Mouse (Mus musculus): ENCODE data around the gene Col18a1. TPM values are rescaled to one million over a fixed set of nuclear protein-coding genes. Genes with fewer than 3 reads are reported as not detected.
A peak's percentile ranks its signal among the peaks of the same experiment; 100 is the strongest.

Gene Col18a1
- polyA plus RNA-seq, 1 experiment: 85.0 TPM

DNA sequence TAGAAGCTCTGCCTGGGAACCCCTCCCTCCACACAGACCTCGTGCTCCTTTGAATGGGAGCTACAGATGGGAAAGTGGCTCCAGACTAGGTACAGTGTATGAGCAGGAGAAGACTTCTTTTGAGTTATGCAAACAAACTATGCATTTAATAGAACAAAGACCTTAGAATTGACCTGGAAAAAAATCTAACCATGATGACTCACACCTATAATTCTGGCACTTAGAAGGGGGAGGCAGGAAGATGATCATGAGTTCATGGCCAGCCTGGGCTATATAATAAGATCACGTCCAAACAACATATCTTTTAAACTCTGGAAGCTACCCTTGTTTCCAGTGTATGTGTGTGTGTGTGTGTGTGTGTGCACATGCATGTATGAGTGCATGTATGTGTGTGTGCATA is 149.3 kb downstream of the Col18a1 start:
- Histone ChIP-seq H3K4me1 (ENCODE audit: control insufficient read depth, insufficient read depth, low read length) (peaks cover 3% of the 10 kb centered on the region), H3K27ac (ENCODE audit: insufficient read depth, low read length) (0 out of 2 replicates have a peak overlapping the region, but pooled peaks have one; percentile 6), H3K4me3 (ENCODE audit: insufficient read depth, low read length) (no peak overlapping the region)
- no peak for TF ChIP-seq CTCF (IDR thresholded peaks at IDR 0.05; ENCODE audit: borderline replicate concordance, insufficient read depth, low read length)
- no peak for TF ChIP-seq POLR2A (IDR thresholded peaks at IDR 0.05; ENCODE audit: low read depth, low read length)

- no peak overlapping the region for H3K27ac ChIP-seq (ENCODE audit: insufficient read depth, low read length)
- no peak overlapping the region for H3K4me3 ChIP-seq (ENCODE audit: insufficient read depth, low read length)
- H3K4me1 ChIP-seq (ENCODE audit: control insufficient read depth, insufficient read depth, low read length): peaks cover 3% of the 10 kb centered on the region
- TF ChIP-seq CTCF (IDR thresholded peaks at IDR 0.05; ENCODE audit: borderline replicate concordance, insufficient read depth, low read length) (no peak), POLR2A (IDR thresholded peaks at IDR 0.05; ENCODE audit: low read depth, low read length) (no peak)
Observed at GRCm38 (mm10) chr10:77016499-77016898, 149.8 kb downstream of the Col18a1 start.

DNA sequence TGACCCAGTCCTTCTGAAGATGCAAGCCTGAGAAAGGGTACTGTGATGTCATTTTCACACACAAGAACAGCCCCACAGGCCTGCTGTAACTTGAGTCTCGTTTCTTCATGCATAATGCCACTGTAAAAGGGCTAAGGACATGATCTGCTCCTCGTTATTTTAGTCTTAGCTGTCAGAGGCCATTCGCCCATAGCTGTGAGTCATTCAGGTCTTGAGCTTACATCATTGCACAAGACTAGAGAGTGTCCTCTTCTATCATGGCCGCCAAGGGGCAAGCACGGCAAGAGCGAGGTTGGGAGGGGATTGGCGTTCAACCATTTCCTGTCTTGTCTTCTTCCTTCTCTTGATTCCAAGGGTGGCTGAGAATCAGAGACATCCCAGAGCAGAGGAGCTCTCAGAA is 150.3 kb downstream of the Col18a1 start:
- TF ChIP-seq CTCF (IDR thresholded peaks at IDR 0.05; ENCODE audit: borderline replicate concordance, insufficient read depth, low read length) (no peak), POLR2A (IDR thresholded peaks at IDR 0.05; ENCODE audit: low read depth, low read length) (no peak)
- H3K27ac ChIP-seq (ENCODE audit: insufficient read depth, low read length): no peak overlapping the region
- no peak overlapping the region for H3K4me3 ChIP-seq (ENCODE audit: insufficient read depth, low read length)
- peaks cover 3% of the 10 kb centered on the region for H3K4me1 ChIP-seq (ENCODE audit: control insufficient read depth, insufficient read depth, low read length)

- H3K4me1 ChIP-seq (ENCODE audit: control insufficient read depth, insufficient read depth, low read length): no peaks in the 10 kb centered on the region; the same call in 1 of the 2 replicates
- no peak for TF ChIP-seq CTCF (IDR thresholded peaks at IDR 0.05; ENCODE audit: borderline replicate concordance, insufficient read depth, low read length)
- no peak for TF ChIP-seq POLR2A (IDR thresholded peaks at IDR 0.05; ENCODE audit: low read depth, low read length)
- H3K27ac ChIP-seq (ENCODE audit: insufficient read depth, low read length): no peak overlapping the region
- H3K4me3 ChIP-seq (ENCODE audit: insufficient read depth, low read length): no peak overlapping the region
Observed at GRCm38 (mm10) chr10:77011681-77012080, 154.7 kb downstream of the Col18a1 start.

DNA sequence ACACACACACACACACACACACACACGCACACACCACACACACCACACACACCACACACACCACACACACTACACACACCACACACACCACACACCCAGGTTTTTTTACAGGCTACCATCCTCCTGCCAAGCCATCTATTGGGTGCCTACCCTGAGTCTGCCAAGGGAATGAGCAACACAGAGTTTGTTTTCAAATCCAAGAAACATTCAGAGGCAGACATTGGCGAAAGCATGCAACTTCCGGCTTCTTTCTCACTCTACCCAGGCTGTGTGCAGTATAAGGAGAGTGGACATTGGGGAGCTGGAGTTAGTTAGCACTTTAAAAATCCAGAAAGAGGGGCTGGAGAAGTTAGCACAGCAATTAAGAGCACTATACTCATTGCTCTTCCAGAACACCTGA is 157.7 kb downstream of the Col18a1 start:
- Histone ChIP-seq H3K27ac (ENCODE audit: insufficient read depth, low read length) (no peak overlapping the region), H3K4me3 (ENCODE audit: insufficient read depth, low read length) (no peak overlapping the region), H3K4me1 (ENCODE audit: control insufficient read depth, insufficient read depth, low read length) (no peaks in the 10 kb centered on the region; the same call in 1 of the 2 replicates)
- TF ChIP-seq CTCF (IDR thresholded peaks at IDR 0.05; ENCODE audit: borderline replicate concordance, insufficient read depth, low read length) (no peak), POLR2A (IDR thresholded peaks at IDR 0.05; ENCODE audit: low read depth, low read length) (no peak)

GRCm38 (mm10) chr10:77008109-77008561 is 158.2 kb downstream of the Col18a1 start:
- no peaks in the 10 kb centered on the region; the same call in 1 of the 2 replicates for H3K4me1 ChIP-seq (ENCODE audit: control insufficient read depth, insufficient read depth, low read length)
- TF ChIP-seq POLR2A (IDR thresholded peaks at IDR 0.05; ENCODE audit: low read depth, low read length) (no peak), CTCF (IDR thresholded peaks at IDR 0.05; ENCODE audit: borderline replicate concordance, insufficient read depth, low read length) (no peak)
- no peak overlapping the region for H3K4me3 ChIP-seq (ENCODE audit: insufficient read depth, low read length)
- no peak overlapping the region for H3K27ac ChIP-seq (ENCODE audit: insufficient read depth, low read length)

DNA sequence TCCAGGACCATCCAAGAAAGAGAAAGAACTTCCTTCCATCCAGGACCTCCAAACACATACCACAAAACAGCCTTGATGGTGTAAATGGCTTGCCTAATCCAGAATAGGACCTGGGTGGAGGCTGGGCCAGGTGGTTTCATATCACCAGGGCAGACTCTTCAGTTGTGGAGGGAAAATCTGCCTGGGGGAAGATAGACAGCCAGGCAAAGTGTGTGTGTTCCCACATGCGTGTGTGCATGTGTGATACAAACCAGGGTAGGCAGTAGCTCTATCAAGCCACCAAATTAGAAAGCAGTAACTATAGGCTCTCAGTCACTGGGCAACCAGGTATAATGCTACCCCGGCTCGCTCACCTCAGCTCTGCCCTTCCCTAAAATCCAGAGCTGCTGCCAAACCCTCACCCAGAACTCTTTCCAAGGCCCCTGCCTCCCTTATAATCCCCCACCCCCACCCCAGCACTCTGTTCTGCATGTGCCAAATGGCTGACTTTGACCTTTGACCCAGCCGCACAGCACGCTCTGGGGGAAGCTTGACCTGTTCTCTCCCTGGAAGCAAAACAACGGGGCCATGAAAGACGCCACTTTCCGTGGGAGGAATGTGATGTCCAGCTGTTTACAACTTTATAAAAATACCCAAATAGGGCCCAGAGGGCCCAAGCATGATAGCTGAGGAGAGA is 158.8 kb downstream of the Col18a1 start:
- H3K4me1 ChIP-seq (ENCODE audit: control insufficient read depth, insufficient read depth, low read length): no peaks in the 10 kb centered on the region; the same call in 1 of the 2 replicates
- no peak overlapping the region for H3K4me3 ChIP-seq (ENCODE audit: insufficient read depth, low read length)
- no peak overlapping the region for H3K27ac ChIP-seq (ENCODE audit: insufficient read depth, low read length)
- TF ChIP-seq POLR2A (IDR thresholded peaks at IDR 0.05; ENCODE audit: low read depth, low read length) (no peak), CTCF (IDR thresholded peaks at IDR 0.05; ENCODE audit: borderline replicate concordance, insufficient read depth, low read length) (no peak)

DNA sequence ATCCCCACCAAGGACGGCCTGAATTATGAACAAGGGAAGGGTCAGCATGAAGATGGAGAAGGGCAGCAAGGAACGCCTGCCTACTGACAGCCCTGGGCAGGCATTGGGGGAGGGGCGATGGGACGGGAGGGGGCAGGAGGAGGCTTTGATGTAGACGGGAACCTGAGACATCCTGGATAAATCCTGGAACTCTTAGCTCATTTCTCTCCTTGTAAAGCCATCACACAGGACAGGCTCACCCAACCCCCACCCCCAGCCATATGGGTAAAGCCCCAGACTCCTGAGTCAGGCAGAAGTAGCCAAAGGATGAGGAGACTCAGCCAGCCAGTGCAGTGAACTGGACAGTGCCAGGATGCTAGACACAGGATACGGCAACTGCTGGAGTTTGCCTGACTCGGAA is 161.4 kb downstream of the Col18a1 start:
- Histone ChIP-seq H3K4me3 (ENCODE audit: insufficient read depth, low read length) (no peak overlapping the region), H3K4me1 (ENCODE audit: control insufficient read depth, insufficient read depth, low read length) (no peaks in the 10 kb centered on the region; the same call in 1 of the 2 replicates), H3K27ac (ENCODE audit: insufficient read depth, low read length) (no peak overlapping the region)
- TF ChIP-seq POLR2A (IDR thresholded peaks at IDR 0.05; ENCODE audit: low read depth, low read length) (no peak), CTCF (IDR thresholded peaks at IDR 0.05; ENCODE audit: borderline replicate concordance, insufficient read depth, low read length) (no peak)

Other genes starting within 250 kb of the Col18a1 start
- 12.0 and 16.8 TPM in 2 replicates for gene Pcbp3, start 204.7 kb downstream of the Col18a1 start, polyA plus RNA-seq (2011; ENCODE audit: insufficient read length, low read depth, missing spikeins)
- gene Slc19a1, start 134.3 kb downstream of the Col18a1 start, polyA plus RNA-seq (2011; ENCODE audit: insufficient read length, low read depth, missing spikeins): 16.6 and 21.0 TPM in 2 replicates
- 91.4 and 101 TPM in 2 replicates for gene Pofut2, start 92.7 kb upstream of the Col18a1 start, polyA plus RNA-seq (2011; ENCODE audit: insufficient read length, low read depth, missing spikeins)

Data from embryonic fibroblast, embryonic 13.5 days (primary cell).